Mouse (Mus musculus): ENCODE measurements at regions not wholly inside any gene's neighbourhood (a gene's known extent, or its start where the extent isn't known, plus 50 kb on each side); places are given as distances from the start of the nearest gene placed in this dataset.

- TF ChIP-seq POLR2A (IDR thresholded peaks at IDR 0.05; ENCODE audit: low read depth, low read length) = no peak
- no peak for TF ChIP-seq CTCF (IDR thresholded peaks at IDR 0.05; ENCODE audit: extremely low read depth, insufficient read length, insufficient replicate concordance, low read depth, low read length)
- no peak overlapping the region for H3K4me3 ChIP-seq (ENCODE audit: low read depth, low read length)
- H3K27me3 ChIP-seq (ENCODE audit: control insufficient read depth, insufficient read depth, low read length) = no peaks in the 10 kb centered on the region
- no peaks in the 10 kb centered on the region for H3K36me3 ChIP-seq (ENCODE audit: control insufficient read depth, insufficient read depth, low read length)
- no peaks in the 10 kb centered on the region for H3K4me1 ChIP-seq (ENCODE audit: control insufficient read depth, insufficient read depth, insufficient read length, low read length)
- no peak overlapping the region for H3K27ac ChIP-seq (ENCODE audit: insufficient read depth, low read depth, low read length)
- 54% methylated on average over 10 of the region's 10 CpGs for WGBS
Observed at GRCm38 (mm10) chr12:56058876-56059275, 222.8 kb downstream of the Brms1l start.

- no peaks in the 10 kb centered on the region for H3K27me3 ChIP-seq (ENCODE audit: control insufficient read depth, insufficient read depth, low read length)
Observed at GRCm38 (mm10) chr12:56058463-56058862, 222.3 kb downstream of the Brms1l start.

GRCm38 (mm10) chr12:56055382-56055781 is 219.3 kb downstream of the Brms1l start:
- no peak overlapping the region for H3K27ac ChIP-seq (ENCODE audit: insufficient read depth, low read depth, low read length)
- no peak for TF ChIP-seq POLR2A (IDR thresholded peaks at IDR 0.05; ENCODE audit: low read depth, low read length)
- TF ChIP-seq CTCF (IDR thresholded peaks at IDR 0.05; ENCODE audit: extremely low read depth, insufficient read length, insufficient replicate concordance, low read depth, low read length) = no peak
- no peaks in the 10 kb centered on the region for H3K27me3 ChIP-seq (ENCODE audit: control insufficient read depth, insufficient read depth, low read length)
- H3K4me1 ChIP-seq (ENCODE audit: control insufficient read depth, insufficient read depth, insufficient read length, low read length) = no peaks in the 10 kb centered on the region
- no peak overlapping the region for H3K4me3 ChIP-seq (ENCODE audit: low read depth, low read length)
- WGBS = 66% methylated on average over 6 of the region's 6 CpGs
- no peaks in the 10 kb centered on the region for H3K36me3 ChIP-seq (ENCODE audit: control insufficient read depth, insufficient read depth, low read length)

More at GRCm38 (mm10) chr12:56058463-56058862, 222.3 kb downstream of the Brms1l start:
- Histone ChIP-seq H3K4me3 (ENCODE audit: low read depth, low read length) (no peak overlapping the region), H3K27ac (ENCODE audit: insufficient read depth, low read depth, low read length) (no peak overlapping the region), H3K36me3 (ENCODE audit: control insufficient read depth, insufficient read depth, low read length) (no peaks in the 10 kb centered on the region), H3K4me1 (ENCODE audit: control insufficient read depth, insufficient read depth, insufficient read length, low read length) (no peaks in the 10 kb centered on the region)
- TF ChIP-seq CTCF (IDR thresholded peaks at IDR 0.05; ENCODE audit: extremely low read depth, insufficient read length, insufficient replicate concordance, low read depth, low read length) = peak; percentile 87; the same call in 1 of the 2 replicates
- no peak for TF ChIP-seq POLR2A (IDR thresholded peaks at IDR 0.05; ENCODE audit: low read depth, low read length)
- 12% methylated on average over 17 of the region's 17 CpGs for WGBS

- TF ChIP-seq POLR2A (IDR thresholded peaks at IDR 0.05; ENCODE audit: low read depth, low read length) (no peak), CTCF (IDR thresholded peaks at IDR 0.05; ENCODE audit: extremely low read depth, insufficient read length, insufficient replicate concordance, low read depth, low read length) (no peak)
- no peak overlapping the region for H3K4me3 ChIP-seq (ENCODE audit: low read depth, low read length)
- H3K36me3 ChIP-seq (ENCODE audit: control insufficient read depth, insufficient read depth, low read length) = no peaks in the 10 kb centered on the region
- 52% methylated on average over 3 of the region's 3 CpGs for WGBS
- H3K4me1 ChIP-seq (ENCODE audit: control insufficient read depth, insufficient read depth, insufficient read length, low read length) = no peaks in the 10 kb centered on the region
- no peak overlapping the region for H3K27ac ChIP-seq (ENCODE audit: insufficient read depth, low read depth, low read length)
- no peaks in the 10 kb centered on the region for H3K27me3 ChIP-seq (ENCODE audit: control insufficient read depth, insufficient read depth, low read length)
Observed at GRCm38 (mm10) chr12:56046050-56046449, 209.9 kb downstream of the Brms1l start.

GRCm38 (mm10) chr12:56020954-56021514 is 184.9 kb downstream of the Brms1l start:
- WGBS = 27% methylated on average over 7 of the region's 7 CpGs
- H3K27me3 ChIP-seq (ENCODE audit: control insufficient read depth, insufficient read depth, low read length) = no peaks in the 10 kb centered on the region
- no peaks in the 10 kb centered on the region for H3K4me1 ChIP-seq (ENCODE audit: control insufficient read depth, insufficient read depth, insufficient read length, low read length)
- no peak for TF ChIP-seq POLR2A (IDR thresholded peaks at IDR 0.05; ENCODE audit: low read depth, low read length)
- TF ChIP-seq CTCF (IDR thresholded peaks at IDR 0.05; ENCODE audit: extremely low read depth, insufficient read length, insufficient replicate concordance, low read depth, low read length) = no peak
- no peaks in the 10 kb centered on the region for H3K36me3 ChIP-seq (ENCODE audit: control insufficient read depth, insufficient read depth, low read length)
- H3K27ac ChIP-seq (ENCODE audit: insufficient read depth, low read depth, low read length) = no peak overlapping the region
- H3K4me3 ChIP-seq (ENCODE audit: low read depth, low read length) = no peak overlapping the region

GRCm38 (mm10) chr12:56020547-56020946 is 184.4 kb downstream of the Brms1l start:
- H3K4me1 ChIP-seq (ENCODE audit: control insufficient read depth, insufficient read depth, insufficient read length, low read length) = no peaks in the 10 kb centered on the region
- no peak for TF ChIP-seq POLR2A (IDR thresholded peaks at IDR 0.05; ENCODE audit: low read depth, low read length)
- no peak for TF ChIP-seq CTCF (IDR thresholded peaks at IDR 0.05; ENCODE audit: extremely low read depth, insufficient read length, insufficient replicate concordance, low read depth, low read length)
- WGBS = 30% methylated on average over 1 of the region's 1 CpGs

GRCm38 (mm10) chr12:56009976-56010375 is 173.9 kb downstream of the Brms1l start:
- Histone ChIP-seq H3K27me3 (ENCODE audit: control insufficient read depth, insufficient read depth, low read length) (no peaks in the 10 kb centered on the region), H3K4me1 (ENCODE audit: control insufficient read depth, insufficient read depth, insufficient read length, low read length) (no peaks in the 10 kb centered on the region), H3K4me3 (ENCODE audit: low read depth, low read length) (no peak overlapping the region), H3K27ac (ENCODE audit: insufficient read depth, low read depth, low read length) (no peak overlapping the region), H3K36me3 (ENCODE audit: control insufficient read depth, insufficient read depth, low read length) (no peaks in the 10 kb centered on the region)
- WGBS = 61% methylated on average over 4 of the region's 4 CpGs
- TF ChIP-seq CTCF (IDR thresholded peaks at IDR 0.05; ENCODE audit: extremely low read depth, insufficient read length, insufficient replicate concordance, low read depth, low read length) (no peak), POLR2A (IDR thresholded peaks at IDR 0.05; ENCODE audit: low read depth, low read length) (no peak)

More at GRCm38 (mm10) chr12:56020547-56020946, 184.4 kb downstream of the Brms1l start:
- Histone ChIP-seq H3K27me3 (ENCODE audit: control insufficient read depth, insufficient read depth, low read length) (no peaks in the 10 kb centered on the region), H3K4me3 (ENCODE audit: low read depth, low read length) (no peak overlapping the region), H3K36me3 (ENCODE audit: control insufficient read depth, insufficient read depth, low read length) (no peaks in the 10 kb centered on the region), H3K27ac (ENCODE audit: insufficient read depth, low read depth, low read length) (no peak overlapping the region)

Data from small intestine, adult 2 months (tissue).